Mouse (Mus musculus): ENCODE data around the gene Ganab. TPM values are rescaled to one million over a fixed set of nuclear protein-coding genes. Genes with fewer than 3 reads are reported as not detected.
"Not testable (repeated sequence)": the region's sequence is repeated elsewhere in the genome, so short reads cannot be mapped to it uniquely, and the experiment has no call there.

Ganab gene
- polyA plus RNA-seq (2015; fragmentation: Nextera tagmentation; extraction: Ambion mirVana): 41.4 and 52.7 TPM in 2 replicates

- Histone ChIP-seq H3K4me2 (peak within 1 kb of the TSS; percentile 88), H3K27ac (peak within 1 kb of the TSS; percentile 91), H3K36me3 (peaks cover 46% of the 10 kb centered on the region), H3K27me3 (no peaks in the 10 kb centered on the region), H3K4me3 (replicated peaks) (peak within 1 kb of the TSS; percentile 93), H3K9ac (peak within 1 kb of the TSS; percentile 97), H3K9me3 (replicated peaks) (no peaks in the 10 kb centered on the region), H3K4me1 (replicated peaks) (peaks cover 66% of the 10 kb centered on the region)
- DNase-seq: peak; percentile 96
- WGBS (ENCODE audit: insufficient replicate concordance): under 1% methylated on average over 53 of the region's 53 CpGs
- peak; percentile 97 for ATAC-seq (ENCODE audit: low read depth)
Measured at GRCm38 (mm10) chr19:8897865-8898495, at the start of gene Ganab. Gene Ganab, plus strand, starts transcription at chr19:8898071.

- no peak overlapping the region for H3K9ac ChIP-seq
- WGBS (ENCODE audit: insufficient replicate concordance): 75% methylated on average over 5 of the region's 5 CpGs
- ATAC-seq (ENCODE audit: low read depth): no peak
Measured at GRCm38 (mm10) chr19:8848356-8848755, 49.5 kb upstream of the Ganab start.

GRCm38 (mm10) chr19:8850402-8850901 is 47.4 kb upstream of the Ganab start, which contains the start of gene Lrrn4cl:
Gene Lrrn4cl, plus strand, starts transcription at chr19:8850768.
- Histone ChIP-seq H3K36me3 (peaks cover 32% of the 10 kb centered on the region), H3K4me2 (no peak within 1 kb of the TSS), H3K27ac (no peak within 1 kb of the TSS), H3K9me3 (replicated peaks) (no peaks in the 10 kb centered on the region), H3K4me1 (replicated peaks) (peaks cover 7% of the 10 kb centered on the region), H3K9ac (no peak within 1 kb of the TSS), H3K27me3 (no peaks in the 10 kb centered on the region), H3K4me3 (replicated peaks) (no peak within 1 kb of the TSS)
- 46% methylated on average over 7 of the region's 7 CpGs for WGBS (ENCODE audit: insufficient replicate concordance)
- ATAC-seq (ENCODE audit: low read depth): peak; percentile 65; the same call in 1 of the 2 replicates
- DNase-seq: no peak

More at GRCm38 (mm10) chr19:8848356-8848755, 49.5 kb upstream of the Ganab start:
- no peak overlapping the region for H3K4me2 ChIP-seq
- DNase-seq: no peak
- H3K27me3 ChIP-seq: no peaks in the 10 kb centered on the region
- H3K27ac ChIP-seq: no peak overlapping the region
- H3K9me3 ChIP-seq (replicated peaks): no peaks in the 10 kb centered on the region
- peaks cover 38% of the 10 kb centered on the region for H3K36me3 ChIP-seq
- peaks cover 10% of the 10 kb centered on the region for H3K4me1 ChIP-seq (replicated peaks)
- H3K4me3 ChIP-seq (replicated peaks): no peak overlapping the region

- ATAC-seq (ENCODE audit: low read depth) (no peak), DNase-seq (no peak)
- peaks cover 7% of the 10 kb centered on the region for H3K4me1 ChIP-seq (replicated peaks)
- no peak overlapping the region for H3K4me2 ChIP-seq
- no peak overlapping the region for H3K27ac ChIP-seq
- no peaks in the 10 kb centered on the region for H3K9me3 ChIP-seq (replicated peaks)
- 44% methylated on average over 7 of the region's 7 CpGs for WGBS (ENCODE audit: insufficient replicate concordance)
- H3K9ac ChIP-seq: no peak overlapping the region
- no peaks in the 10 kb centered on the region for H3K27me3 ChIP-seq
- no peak overlapping the region for H3K4me3 ChIP-seq (replicated peaks)
- peaks cover 20% of the 10 kb centered on the region for H3K36me3 ChIP-seq
Measured at GRCm38 (mm10) chr19:8851639-8852038, 46.2 kb upstream of the Ganab start.

GRCm38 (mm10) chr19:8852236-8852928 is 45.5 kb upstream of the Ganab start:
- Histone ChIP-seq H3K9me3 (replicated peaks) (no peaks in the 10 kb centered on the region), H3K9ac (no peak overlapping the region), H3K4me2 (no peak overlapping the region), H3K4me1 (replicated peaks) (peaks cover 7% of the 10 kb centered on the region), H3K36me3 (peaks cover 13% of the 10 kb centered on the region), H3K27ac (no peak overlapping the region), H3K27me3 (no peaks in the 10 kb centered on the region), H3K4me3 (replicated peaks) (no peak overlapping the region)
- DNase-seq (no peak), ATAC-seq (ENCODE audit: low read depth) (no peak)
- 60% methylated on average over 10 of the region's 10 CpGs for WGBS (ENCODE audit: insufficient replicate concordance)

- Histone ChIP-seq H3K36me3 (peaks cover 6% of the 10 kb centered on the region; the same call in 1 of the 2 replicates), H3K9me3 (replicated peaks) (no peaks in the 10 kb centered on the region), H3K27me3 (no peaks in the 10 kb centered on the region), H3K9ac (no peak overlapping the region), H3K4me2 (no peak overlapping the region), H3K27ac (no peak overlapping the region), H3K4me3 (replicated peaks) (no peak overlapping the region), H3K4me1 (replicated peaks) (peaks cover 7% of the 10 kb centered on the region)
- WGBS (ENCODE audit: insufficient replicate concordance): 68% methylated on average over 3 of the region's 3 CpGs
- no peak for ATAC-seq (ENCODE audit: low read depth)
- no peak for DNase-seq
Measured at GRCm38 (mm10) chr19:8853117-8853516, 44.8 kb upstream of the Ganab start.

- WGBS (ENCODE audit: insufficient replicate concordance): 31% methylated on average over 4 of the region's 4 CpGs
- H3K9me3 ChIP-seq (replicated peaks): no peaks in the 10 kb centered on the region
- H3K27me3 ChIP-seq: no peaks in the 10 kb centered on the region
- no peak overlapping the region for H3K27ac ChIP-seq
- no peaks in the 10 kb centered on the region for H3K4me1 ChIP-seq (replicated peaks)
- H3K9ac ChIP-seq: no peak overlapping the region
- H3K4me2 ChIP-seq: no peak overlapping the region
- ATAC-seq (ENCODE audit: low read depth): 0 out of 2 replicates have a peak, but pooled peaks have one; percentile 50
- H3K36me3 ChIP-seq: no peaks in the 10 kb centered on the region
- DNase-seq: peak; percentile 35
- H3K4me3 ChIP-seq (replicated peaks): no peak overlapping the region
Measured at GRCm38 (mm10) chr19:8857689-8858088, 40.2 kb upstream of the Ganab start.

- peak; percentile 28 for DNase-seq
- Histone ChIP-seq H3K27me3 (no peaks in the 10 kb centered on the region), H3K27ac (no peak overlapping the region), H3K4me3 (replicated peaks) (no peak overlapping the region), H3K9me3 (replicated peaks) (no peaks in the 10 kb centered on the region), H3K36me3 (no peaks in the 10 kb centered on the region), H3K4me1 (replicated peaks) (no peaks in the 10 kb centered on the region), H3K9ac (no peak overlapping the region), H3K4me2 (no peak overlapping the region)
- ATAC-seq (ENCODE audit: low read depth): peak; percentile 45; the same call in 1 of the 2 replicates
- WGBS (ENCODE audit: insufficient replicate concordance): 18% methylated on average over 1 of the region's 1 CpGs
Measured at GRCm38 (mm10) chr19:8859018-8859417, 38.9 kb upstream of the Ganab start.

GRCm38 (mm10) chr19:8864265-8864664 is 33.6 kb upstream of the Ganab start:
- no peaks in the 10 kb centered on the region for H3K9me3 ChIP-seq (replicated peaks)
- H3K4me2 ChIP-seq: no peak overlapping the region
- no peak overlapping the region for H3K4me3 ChIP-seq (replicated peaks)
- no peaks in the 10 kb centered on the region for H3K27me3 ChIP-seq
- ATAC-seq (ENCODE audit: low read depth) (no peak), DNase-seq (no peak)
- H3K9ac ChIP-seq: no peak overlapping the region
- H3K4me1 ChIP-seq (replicated peaks): 0 out of 2 replicates have a peak, but pooled peaks cover 8% of the 10 kb centered on the region
- 73% methylated on average over 6 of the region's 6 CpGs for WGBS (ENCODE audit: insufficient replicate concordance)
- no peak overlapping the region for H3K27ac ChIP-seq
- no peaks in the 10 kb centered on the region for H3K36me3 ChIP-seq

GRCm38 (mm10) chr19:8870381-8870780 is 27.5 kb upstream of the Ganab start:
- H3K4me3 ChIP-seq (replicated peaks): peak overlapping the region; percentile 99
- H3K27ac ChIP-seq: peak overlapping the region; percentile 92
- WGBS (ENCODE audit: insufficient replicate concordance): 62% methylated on average over 3 of the region's 3 CpGs
- not testable (repeated sequence) for H3K9me3 ChIP-seq (replicated peaks); H3K27me3 ChIP-seq; DNase-seq; ATAC-seq (ENCODE audit: low read depth)
- H3K4me1 ChIP-seq (replicated peaks): peaks cover 49% of the 10 kb centered on the region
- H3K36me3 ChIP-seq: peaks cover 25% of the 10 kb centered on the region
- H3K4me2 ChIP-seq: peak overlapping the region; percentile 85
- H3K9ac ChIP-seq: peak overlapping the region; percentile 98

- Histone ChIP-seq H3K4me2 (peak overlapping the region; percentile 85), H3K9me3 (replicated peaks) (no peaks in the 10 kb centered on the region), H3K27ac (peak overlapping the region; percentile 92), H3K27me3 (no peaks in the 10 kb centered on the region), H3K4me1 (replicated peaks) (peaks cover 49% of the 10 kb centered on the region), H3K9ac (peak overlapping the region; percentile 98), H3K36me3 (peaks cover 29% of the 10 kb centered on the region), H3K4me3 (replicated peaks) (peak overlapping the region; percentile 99)
- DNase-seq (no peak), ATAC-seq (ENCODE audit: low read depth) (no peak; the same call in none of the 2 replicates)
- WGBS (ENCODE audit: insufficient replicate concordance): 21% methylated on average over 9 of the region's 9 CpGs
Measured at GRCm38 (mm10) chr19:8870838-8871237, 27.0 kb upstream of the Ganab start.

Measured in liver, embryonic 13.5 days (tissue).